ENCODE assay signal across 10 mouse cellular contexts in the genomic region with DNA sequence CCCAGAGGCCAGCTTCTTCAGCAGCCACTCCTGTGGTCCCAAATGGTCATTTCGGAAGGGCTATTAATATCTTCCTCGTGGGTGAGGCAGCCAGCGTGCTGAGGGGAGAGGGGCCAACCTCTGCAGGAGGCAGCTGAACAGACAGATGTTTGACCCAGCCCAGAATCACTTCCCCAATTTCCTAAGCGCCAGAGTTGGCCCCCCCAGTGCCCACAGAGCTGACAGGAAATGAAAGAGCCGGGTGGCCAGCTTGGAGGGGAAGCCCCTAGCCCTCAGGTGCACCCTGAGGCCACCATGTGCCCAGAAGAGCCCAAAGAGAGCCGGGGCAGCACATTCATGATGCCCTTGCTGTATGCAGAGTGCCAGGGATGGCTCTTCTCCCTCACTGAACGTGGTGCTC. TPM values are rescaled to one million over a fixed set of nuclear protein-coding genes. Genes with fewer than 3 reads are reported as not detected.
A peak's percentile ranks its signal among the peaks of the same experiment; 100 is the strongest.
DNase-seq lines count a peak whose midpoint lies in the region; ATAC-seq and TF ChIP-seq lines count a peak whose summit lies in the region.
"Had no signal": no experiment of that assay in that cellular context is flagged by ENCODE, and none has a peak within 500 bp of the region (broad histone marks: within the 10 kb centered on the region; RNA-seq: fewer than 3 reads in every experiment).

No protein-coding gene starts in this region.

- no peak overlapping the region for H3K4me3 ChIP-seq in layer of hippocampus, adult 2 months
- H3K4me3 ChIP-seq: forebrain, embryonic 13.5 days; lung, embryonic 15.5 days had no signal

- ATAC-seq in common myeloid progenitor, adult 5-6 weeks (replicated peaks; ENCODE audit: low read depth, poor library complexity, severe bottlenecking) = peak; percentile 53
- peak; percentile 65 to 69 for ATAC-seq in hematopoietic stem cell, adult 5-6 weeks (replicated peaks in 1 of 2; ENCODE audit: insufficient read depth in 1 of 2, low FRiP score in 2 of 2, low TSS enrichment in 1 of 2, low read depth in 1 of 2, poor library complexity in 2 of 2, severe bottlenecking in 2 of 2)
- ATAC-seq: forebrain, embryonic 13.5 days had no signal

- TF ChIP-seq CTCF in layer of hippocampus, adult 2 months (conservative IDR thresholded peaks at IDR 0.05) = no peak

- no peak overlapping the region for H3K27ac ChIP-seq in layer of hippocampus, adult 2 months
- H3K27ac ChIP-seq: forebrain, embryonic 13.5 days; lung, embryonic 15.5 days had no signal

- peak; percentile 47 for DNase-seq in layer of hippocampus, adult 11-12 months (ENCODE audit: low spot score)
- DNase-seq in layer of hippocampus, adult 2 months (ENCODE audit: low spot score in 2 of 2) = no peak
- DNase-seq in spleen, adult 12 weeks (ENCODE audit: low spot score) = peak; percentile 64
- DNase-seq in ovary, adult 18-20 months (ENCODE audit: low spot score) = no peak
- no peak for DNase-seq in right cerebral cortex, adult 18-20 months
- DNase-seq in c-Kit-positive CD71-positive TER-119-positive erythroid progenitor cells, embryonic 14.5 days (ENCODE audit: low spot score) = no peak

RNA-seq across cellular contexts. Expression of a gene that starts 13.9 kb away (rescaled TPM):
- total RNA-seq in layer of hippocampus, adult 2 months (2021) = 1 to 10 TPM; 7.5 to 8.5 TPM
- 11.5 and 16.0 TPM in 2 replicates for total RNA-seq in common myeloid progenitor, adult 5-6 weeks (2017)
- 7.6 and 10.1 TPM in 2 replicates for total RNA-seq in hematopoietic stem cell, adult 5-6 weeks (2017)

RNA-seq across cellular contexts. Expression of a gene that starts 19.2 kb away (rescaled TPM):
- 10 to 100 TPM; 44.8 to 47.0 TPM for total RNA-seq in layer of hippocampus, adult 2 months (2021)
- total RNA-seq in common myeloid progenitor, adult 5-6 weeks (2017) = 26.5 and 27.2 TPM in 2 replicates
- total RNA-seq in hematopoietic stem cell, adult 5-6 weeks (2017) = 19.3 and 23.0 TPM in 2 replicates

RNA-seq across cellular contexts. Expression of a gene that starts 19.7 kb away (rescaled TPM):
- total RNA-seq in layer of hippocampus, adult 2 months (2021) = 100 to 1,000 TPM; 365 to 385 TPM
- total RNA-seq in common myeloid progenitor, adult 5-6 weeks (2017) = 38.4 and 50.7 TPM in 2 replicates
- 56.9 and 83.5 TPM in 2 replicates for total RNA-seq in hematopoietic stem cell, adult 5-6 weeks (2017)

RNA-seq across cellular contexts. Expression of a gene that starts 24.0 kb away (rescaled TPM):
- total RNA-seq in layer of hippocampus, adult 2 months (2021) = 1 to 10 TPM; 5.6 to 7.1 TPM
- 0.73 TPM in 1 of 2 replicates, not detected in the other for total RNA-seq in common myeloid progenitor, adult 5-6 weeks (2017)
- 0.10 and 0.19 TPM in 2 replicates for total RNA-seq in hematopoietic stem cell, adult 5-6 weeks (2017)

RNA-seq across cellular contexts. Expression of a gene that starts 29.8 kb away (rescaled TPM):
- under 1 TPM in 1 of 2 experiments, not detected in 1; 0.15 TPM for total RNA-seq in layer of hippocampus, adult 2 months (2021)
- total RNA-seq in common myeloid progenitor, adult 5-6 weeks (2017) = not detected in 2 replicates
- total RNA-seq in hematopoietic stem cell, adult 5-6 weeks (2017) = not detected in 2 replicates

Comparison
In these comparisons a context has a peak if more than half of its experiments do, and no peak if none do; other contexts are left out.
1. DNase-seq: peak in layer of hippocampus, adult 11-12 months (single experiment) and spleen, adult 12 weeks (single experiment); none in layer of hippocampus, adult 2 months (0 of 2), ovary, adult 18-20 months (single experiment), right cerebral cortex, adult 18-20 months (single experiment) and c-Kit-positive CD71-positive TER-119-positive erythroid progenitor cells, embryonic 14.5 days (single experiment).